Mouse (Mus musculus) lung, postnatal 25 days (tissue): ENCODE measurements around the gene Terb1.

Experiments
- DNase-seq: peaks from one replicate; pipeline ENCODE4 v3.0.0; 2022; ENCODE audit warnings: low spot score

Gene Terb1

GRCm38 (mm10) chr8:104411468-104411867, 98.2 kb downstream of the Terb1 start:
- no peak for DNase-seq

- DNase-seq: no peak
These were observed 99.0 kb downstream of the Terb1 start for GRCm38 (mm10) chr8:104410628-104411273.

GRCm38 (mm10) chr8:104408328-104409110, 101.2 kb downstream of the Terb1 start:
- DNase-seq: no peak

GRCm38 (mm10) chr8:104406340-104407128, 103.2 kb downstream of the Terb1 start:
- no peak for DNase-seq

- DNase-seq: no peak
These were observed 104.1 kb downstream of the Terb1 start for GRCm38 (mm10) chr8:104405430-104406187.

GRCm38 (mm10) chr8:104403596-104403995, 106.1 kb downstream of the Terb1 start:
- DNase-seq: peak; percentile 16
